ENCODE assay signal across 16 mouse cellular contexts in genomic region chr2:38986580-38986979, GRCm38 (mm10). TPM values are rescaled to one million over a fixed set of nuclear protein-coding genes. Genes with fewer than 3 reads are reported as not detected.
DNase-seq lines count a peak whose midpoint lies in the region; ATAC-seq and TF ChIP-seq lines count a peak whose summit lies in the region.
"Had no signal": no experiment of that assay in that cellular context is flagged by ENCODE, and none has a peak within 500 bp of the region (broad histone marks: within the 10 kb centered on the region; RNA-seq: fewer than 3 reads in every experiment).

No protein-coding gene starts in this region.

- no peaks in the 10 kb centered on the region for H3K9me3 ChIP-seq in hindbrain, embryonic 11.5 days (ENCODE audit: control insufficient read depth, low read length)
- H3K9me3 ChIP-seq: intestine, embryonic 15.5 days; midbrain, embryonic 12.5 days had no signal

- no peak for ATAC-seq in hindbrain, embryonic 11.5 days (ENCODE audit: low FRiP score)
- ATAC-seq: liver, embryonic 12.5 days had no signal

- H3K4me1 ChIP-seq in lung, adult 2 months (ENCODE audit: control insufficient read depth, insufficient read depth, low read length) = no peaks in the 10 kb centered on the region
- no peaks in the 10 kb centered on the region for H3K4me1 ChIP-seq in hindbrain, embryonic 11.5 days (replicated peaks; ENCODE audit: control insufficient read depth, insufficient read depth, low read length)
- H3K4me1 ChIP-seq: heart, embryonic 13.5 days; intestine, embryonic 15.5 days; midbrain, embryonic 12.5 days had no signal

- no peak for TF ChIP-seq CTCF in lung, adult 2 months (IDR thresholded peaks at IDR 0.05; ENCODE audit: insufficient read depth, low read length)

- H3K4me2 ChIP-seq in hindbrain, embryonic 11.5 days (replicated peaks; ENCODE audit: low read depth, low read length) = no peak overlapping the region
- H3K4me2 ChIP-seq: heart, embryonic 13.5 days; intestine, embryonic 15.5 days; liver, embryonic 12.5 days; midbrain, embryonic 12.5 days had no signal

- peak; percentile 72 for DNase-seq in adrenal gland, postnatal 10 days
- no peak for DNase-seq in adrenal gland, adult 18-20 months (ENCODE audit: low spot score in 2 of 2)
- DNase-seq in lung, adult 18-20 months = peak; percentile 77 to 86
- DNase-seq in lung, adult 2 months = no peak
- peak; percentile 77 to 79 for DNase-seq in heart, postnatal 10 days
- DNase-seq in lung, postnatal 4 days = peak; percentile 51 to 64
- DNase-seq in hindbrain, embryonic 11.5 days (ENCODE audit: low spot score) = no peak
- no peak for DNase-seq in layer of hippocampus, postnatal 14 days (ENCODE audit: low spot score in 2 of 2)
- DNase-seq: cerebellum, adult 2 months; thymus, postnatal 4 days had no signal

- no peak for TF ChIP-seq POLR2A in lung, adult 2 months (IDR thresholded peaks at IDR 0.05; ENCODE audit: borderline replicate concordance, extremely low read depth, low read depth, low read length)

- no peak overlapping the region for H3K4me3 ChIP-seq in lung, adult 2 months (replicated peaks; ENCODE audit: extremely low read depth, low read depth, low read length)
- no peak overlapping the region for H3K4me3 ChIP-seq in hindbrain, embryonic 11.5 days (ENCODE audit: low read depth, low read length)
- H3K4me3 ChIP-seq: heart, embryonic 13.5 days; intestine, embryonic 15.5 days; left cerebral cortex, adult 2 months; liver, embryonic 12.5 days; midbrain, embryonic 12.5 days had no signal

- intact Hi-C loops in heart, postnatal 10 days (cut with DNase I) = no loop called here

- H3K27me3 ChIP-seq in hindbrain, embryonic 11.5 days (ENCODE audit: control insufficient read depth, insufficient read depth, low read length) = no peaks in the 10 kb centered on the region
- H3K27me3 ChIP-seq: heart, embryonic 13.5 days; intestine, embryonic 15.5 days; liver, embryonic 12.5 days; midbrain, embryonic 12.5 days had no signal

- H3K9ac ChIP-seq in hindbrain, embryonic 11.5 days (ENCODE audit: low read depth, low read length) = no peak overlapping the region
- H3K9ac ChIP-seq: heart, embryonic 13.5 days; intestine, embryonic 15.5 days; liver, embryonic 12.5 days; midbrain, embryonic 12.5 days had no signal

- no peaks in the 10 kb centered on the region for H3K36me3 ChIP-seq in hindbrain, embryonic 11.5 days (ENCODE audit: control insufficient read depth, insufficient read depth, low read length)
- H3K36me3 ChIP-seq: heart, embryonic 13.5 days; intestine, embryonic 15.5 days; liver, embryonic 12.5 days; midbrain, embryonic 12.5 days had no signal

- H3K27ac ChIP-seq in hindbrain, embryonic 11.5 days (ENCODE audit: low read depth, low read length) = no peak overlapping the region
- H3K27ac ChIP-seq: heart, embryonic 13.5 days; intestine, embryonic 15.5 days; left cerebral cortex, adult 2 months; liver, embryonic 12.5 days; midbrain, embryonic 12.5 days had no signal

- WGBS in lung, adult 2 months = 33% methylated on average over 3 of the region's 3 CpGs
- WGBS in hindbrain, embryonic 11.5 days = 89% methylated on average over 3 of the region's 3 CpGs

RNA-seq across cellular contexts. Expression of gene Wdr38, which starts 10.7 kb away (rescaled TPM):
- total RNA-seq in adrenal gland, postnatal 10 days (2021) = under 1 TPM; 0.21 to 0.27 TPM
- total RNA-seq in adrenal gland, adult 18-20 months (2021) = under 1 TPM; 0.53 to 0.61 TPM
- 4.4 and 4.5 TPM in 2 replicates for polyA plus RNA-seq in lung, adult 2 months (2012; rRNA removed)
- total RNA-seq in heart, postnatal 10 days (2021) = under 1 TPM; 0.17 to 0.31 TPM
- 1.5 and 1.8 TPM in 2 replicates for polyA plus RNA-seq in hindbrain, embryonic 11.5 days (2014; fragmentation: Nextera tagmentation; extraction: Ambion mirVana)
- total RNA-seq in layer of hippocampus, postnatal 14 days (2021) = under 1 TPM; 0.36 to 0.55 TPM

RNA-seq across cellular contexts. Expression of gene Arpc5l, which starts 18.6 kb away (rescaled TPM):
- total RNA-seq in adrenal gland, postnatal 10 days (2021) = 10 to 100 TPM; 59.7 to 61.2 TPM
- total RNA-seq in adrenal gland, adult 18-20 months (2021) = 10 to 100 TPM; 82.3 to 82.5 TPM
- polyA plus RNA-seq in lung, adult 2 months (2012; rRNA removed) = 27.7 and 28.3 TPM in 2 replicates
- 10 to 100 TPM; 68.4 to 70.6 TPM for total RNA-seq in heart, postnatal 10 days (2021)
- 147 and 149 TPM in 2 replicates for polyA plus RNA-seq in hindbrain, embryonic 11.5 days (2014; fragmentation: Nextera tagmentation; extraction: Ambion mirVana)
- total RNA-seq in layer of hippocampus, postnatal 14 days (2021) = 10 to 100 TPM; 85.7 to 95.2 TPM

RNA-seq across cellular contexts. Expression of gene Rpl35, which starts 18.8 kb away (rescaled TPM):
- total RNA-seq in adrenal gland, postnatal 10 days (2021) = 100 to 1,000 TPM; 511 to 525 TPM
- total RNA-seq in adrenal gland, adult 18-20 months (2021) = 100 to 1,000 TPM; 442 to 451 TPM
- 121 and 126 TPM in 2 replicates for polyA plus RNA-seq in lung, adult 2 months (2012; rRNA removed)
- 100 to 1,000 TPM; 406 to 408 TPM for total RNA-seq in heart, postnatal 10 days (2021)
- polyA plus RNA-seq in hindbrain, embryonic 11.5 days (2014; fragmentation: Nextera tagmentation; extraction: Ambion mirVana) = 988 and 1,016 TPM in 2 replicates
- total RNA-seq in layer of hippocampus, postnatal 14 days (2021) = 100 to 1,000 TPM; 246 to 254 TPM

RNA-seq across cellular contexts. Expression of gene Olfml2a, which starts 54.8 kb away (rescaled TPM):
- total RNA-seq in adrenal gland, postnatal 10 days (2021) = 10 to 100 TPM; 18.8 to 21.1 TPM
- total RNA-seq in adrenal gland, adult 18-20 months (2021) = 10 to 100 TPM in 1 of 2 experiments, 1 to 10 TPM in 1; 6.3 to 12.2 TPM
- polyA plus RNA-seq in lung, adult 2 months (2012; rRNA removed) = 9.7 and 11.3 TPM in 2 replicates
- 10 to 100 TPM; 17.8 to 18.8 TPM for total RNA-seq in heart, postnatal 10 days (2021)
- polyA plus RNA-seq in hindbrain, embryonic 11.5 days (2014; fragmentation: Nextera tagmentation; extraction: Ambion mirVana) = 1.6 and 2.5 TPM in 2 replicates
- total RNA-seq in layer of hippocampus, postnatal 14 days (2021) = 1 to 10 TPM; 2.7 to 3.5 TPM
- total RNA-seq: neutrophil, adult 5-6 weeks had no signal

RNA-seq across cellular contexts. Expression of gene Nr6a1, which starts 59.1 kb away (rescaled TPM):
- 1 to 10 TPM; 4.6 to 7.4 TPM for total RNA-seq in adrenal gland, postnatal 10 days (2021)
- 1 to 10 TPM; 6.7 to 8.5 TPM for total RNA-seq in adrenal gland, adult 18-20 months (2021)
- 3.3 and 6.5 TPM in 2 replicates for polyA plus RNA-seq in lung, adult 2 months (2012; rRNA removed)
- 1 to 10 TPM; 2.3 to 3.1 TPM for total RNA-seq in heart, postnatal 10 days (2021)
- polyA plus RNA-seq in hindbrain, embryonic 11.5 days (2014; fragmentation: Nextera tagmentation; extraction: Ambion mirVana) = 5.0 and 6.6 TPM in 2 replicates
- total RNA-seq in layer of hippocampus, postnatal 14 days (2021) = 1 to 10 TPM; 4.2 to 6.0 TPM

Comparison
In these comparisons a context has a peak if more than half of its experiments do, and no peak if none do; other contexts are left out.
1. DNase-seq: peak in adrenal gland, postnatal 10 days (single experiment), lung, adult 18-20 months (2 of 2), heart, postnatal 10 days (2 of 2) and lung, postnatal 4 days (2 of 2); none in adrenal gland, adult 18-20 months (0 of 2), lung, adult 2 months (single experiment), hindbrain, embryonic 11.5 days (single experiment) and layer of hippocampus, postnatal 14 days (0 of 2).